Mouse (Mus musculus) forebrain, embryonic 10.5 days (tissue): Measurements from ENCODE around the gene Fxr2. TPM values are rescaled to one million over a fixed set of nuclear protein-coding genes. Genes with fewer than 3 reads are reported as not detected.

Experiments
- DNase-seq: peaks from one replicate; pipeline ENCODE4 v3.0.0-alpha.2; 2017; ENCODE audit warnings: low spot score; ENCODE audit errors: extremely low spot score
- H3K27ac ChIP-seq: fragments of 300-500 bp; sonication (generic); 2 replicates; pipeline ENCODE4 v1.5.1; 2016; ENCODE audit warnings: mild to moderate bottlenecking
- H3K27me3 ChIP-seq: fragments of 300-500 bp; sonication (generic); 2 replicates; pipeline ENCODE4 v1.6.1; 2016; ENCODE audit warnings: mild to moderate bottlenecking; ENCODE audit not compliant: poor library complexity, severe bottlenecking
- H3K36me3 ChIP-seq: fragments of 300-500 bp; sonication (generic); replicated peaks from 2 replicates; pipeline ENCODE4 v1.6.1; 2016; ENCODE audit warnings: mild to moderate bottlenecking, moderate library complexity
- H3K4me1 ChIP-seq: fragments of 300-500 bp; sonication (generic); 2 replicates; pipeline ENCODE4 v1.6.1; 2016
- H3K4me3 ChIP-seq: fragments of 300-500 bp; sonication (generic); 2 replicates; pipeline ENCODE4 v1.5.1; 2016; ENCODE audit warnings: mild to moderate bottlenecking, moderate library complexity
- H3K9me3 ChIP-seq: fragments of 300-500 bp; sonication (generic); 2 replicates; pipeline ENCODE4 v1.6.1; 2016; ENCODE audit warnings: mild to moderate bottlenecking, moderate library complexity
- WGBS: fragments of 180-500 bp; shearing (Covaris S2); methylation state at CpG from one replicate; pipeline ENCODE4 v1.1.7; 2016; 5-methylcytosine and 5-hydroxymethylcytosine counted together
- polyA plus RNA-seq: library from polyadenylated mRNA; unstranded; fragments of >200 nt; fragmentation: Nextera tagmentation; extraction: Ambion mirVana; gene quantifications from 2 replicates; pipeline ENCODE4 v1.2.1, GENCODE M21; 2016

The Fxr2 gene
- polyA plus RNA-seq, 1 experiment from 2014 or later, result 32.5 TPM

DNA sequence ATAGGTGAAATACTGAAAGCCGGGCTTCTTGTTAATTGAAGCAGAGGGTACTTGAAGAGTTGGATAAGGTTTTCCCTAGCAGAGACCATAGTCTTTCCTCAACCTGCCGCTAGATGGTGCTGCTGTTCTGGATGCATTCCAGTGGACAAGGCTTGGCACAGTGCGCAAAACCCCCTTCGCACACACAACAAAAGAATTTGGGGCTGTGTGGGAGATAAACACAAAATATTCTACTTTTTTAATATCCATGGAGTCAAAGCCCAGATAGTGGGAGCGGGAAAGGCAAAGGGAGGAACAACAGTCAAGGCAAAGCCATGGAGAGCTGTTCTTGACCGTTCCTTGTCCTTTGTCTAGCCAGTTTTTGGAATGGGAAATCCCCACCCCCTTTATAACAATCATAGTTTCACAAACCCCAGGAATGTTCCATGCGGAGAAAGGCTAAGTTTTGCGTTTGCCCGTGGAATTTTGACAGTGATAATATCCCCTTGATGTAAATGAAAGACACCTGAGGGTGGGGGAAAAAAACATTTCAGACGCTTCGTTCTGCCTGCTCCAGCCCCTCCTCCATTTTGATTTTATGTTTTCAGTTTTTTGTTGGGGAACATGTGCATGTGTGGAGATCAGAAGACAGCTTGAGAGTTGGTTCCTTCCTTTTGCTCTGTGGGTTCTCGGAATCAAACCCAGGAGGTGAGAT is 50.2 kb downstream of the Fxr2 start:
- no peaks in the 10 kb centered on the region for H3K9me3 ChIP-seq
- 30% methylated on average over 12 of the region's 12 CpGs for WGBS

DNA sequence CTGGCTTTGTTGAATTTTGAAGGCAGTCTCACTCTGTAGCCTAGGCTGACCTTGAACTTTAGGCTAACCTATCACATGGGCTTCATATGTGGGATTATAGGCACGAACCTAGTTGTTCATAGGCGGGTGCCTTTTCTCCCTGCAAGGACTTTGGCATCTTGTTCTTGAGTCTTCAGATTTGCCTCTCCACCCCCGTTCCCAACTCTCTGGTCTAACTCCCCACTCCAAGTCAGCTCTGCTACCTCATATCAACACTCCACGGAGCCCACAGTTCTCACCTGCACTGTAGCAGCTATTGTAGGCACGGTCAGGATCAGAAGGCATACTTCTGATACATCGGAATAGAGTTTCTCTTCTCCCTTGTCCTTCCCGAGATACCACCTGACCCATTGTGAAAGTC is 50.8 kb downstream of the Fxr2 start:
- H3K27ac ChIP-seq, result peak overlapping the region; percentile 91
- H3K4me3 ChIP-seq, result no peak overlapping the region
- 84% methylated on average over 7 of the region's 7 CpGs for WGBS
- peaks cover 21% of the 10 kb centered on the region for H3K36me3 ChIP-seq
- no peak for DNase-seq
- peaks cover 61% of the 10 kb centered on the region for H3K4me1 ChIP-seq
- H3K9me3 ChIP-seq, result no peaks in the 10 kb centered on the region
- 0 out of 2 replicates have a peak, but pooled peaks cover 13% of the 10 kb centered on the region for H3K27me3 ChIP-seq

More for the DNA sequence above, 50.2 kb downstream of the Fxr2 start:
- Histone ChIP-seq H3K27me3 (0 out of 2 replicates have a peak, but pooled peaks cover 13% of the 10 kb centered on the region), H3K27ac (peak overlapping the region; percentile 91), H3K36me3 (peaks cover 26% of the 10 kb centered on the region), H3K4me3 (peak overlapping the region; percentile 70), H3K4me1 (peaks cover 61% of the 10 kb centered on the region)
- peak; percentile 88 for DNase-seq

GRCm38 (mm10) chr11:69684128-69684745 is 51.4 kb downstream of the Fxr2 start:
- no peak for DNase-seq
- WGBS, result 87% methylated on average over 12 of the region's 12 CpGs
- Histone ChIP-seq H3K27me3 (0 out of 2 replicates have a peak, but pooled peaks cover 13% of the 10 kb centered on the region), H3K36me3 (peaks cover 14% of the 10 kb centered on the region), H3K4me1 (peaks cover 61% of the 10 kb centered on the region), H3K27ac (0 out of 2 replicates have a peak overlapping the region, but pooled peaks have one; percentile 91), H3K9me3 (no peaks in the 10 kb centered on the region), H3K4me3 (no peak overlapping the region)

GRCm38 (mm10) chr11:69684936-69685335 is 52.1 kb downstream of the Fxr2 start:
- Histone ChIP-seq H3K4me1 (peaks cover 56% of the 10 kb centered on the region), H3K9me3 (no peaks in the 10 kb centered on the region), H3K36me3 (peaks cover 7% of the 10 kb centered on the region), H3K27me3 (0 out of 2 replicates have a peak, but pooled peaks cover 13% of the 10 kb centered on the region), H3K4me3 (peak overlapping the region; percentile 13; the same call in 1 of the 2 replicates), H3K27ac (peak overlapping the region; percentile 65; the same call in 1 of the 2 replicates)
- 78% methylated on average over 6 of the region's 6 CpGs for WGBS
- no peak for DNase-seq

DNA sequence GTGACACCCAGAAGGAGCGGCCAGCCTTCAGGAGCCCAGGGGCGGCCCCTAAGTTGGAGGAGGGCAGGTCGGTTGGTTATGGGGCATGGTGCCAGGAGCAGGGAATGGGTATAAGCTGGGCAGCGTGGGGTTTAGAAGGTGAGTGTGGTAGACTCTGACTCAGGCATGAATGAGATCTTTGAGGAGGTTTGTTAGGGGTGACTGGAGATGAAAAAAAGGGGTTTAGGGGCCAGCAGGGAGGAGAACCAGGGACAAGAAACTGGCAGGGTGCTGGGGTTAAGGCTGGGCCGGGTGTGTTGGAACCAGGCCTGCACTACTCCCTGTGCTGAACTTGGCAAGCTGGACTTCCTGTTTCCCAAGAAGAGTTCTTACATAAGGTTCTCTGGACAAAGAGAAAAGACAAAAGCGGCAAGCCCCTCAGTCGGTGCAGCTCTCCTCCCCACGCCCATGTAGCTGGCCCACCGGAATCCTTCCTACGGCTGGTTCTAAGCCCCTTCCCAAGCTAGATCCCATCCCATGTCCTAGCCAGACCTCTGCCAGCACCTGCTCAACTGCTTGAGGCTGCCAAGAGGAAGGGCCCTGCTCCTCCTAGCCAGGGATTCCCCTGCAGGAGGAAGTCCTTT is 52.8 kb downstream of the Fxr2 start, which contains the start of gene Tnfsf13:
Gene Tnfsf13, minus strand, starts transcription at position 259 of the 623 bp plus-strand sequence.
- peak within 1 kb of the TSS; percentile 13; the same call in 1 of the 2 replicates for H3K4me3 ChIP-seq
- peak within 1 kb of the TSS; percentile 65 for H3K27ac ChIP-seq
- H3K4me1 ChIP-seq, result peaks cover 49% of the 10 kb centered on the region
- no peaks in the 10 kb centered on the region for H3K36me3 ChIP-seq
- 0 out of 2 replicates have a peak, but pooled peaks cover 13% of the 10 kb centered on the region for H3K27me3 ChIP-seq
- no peak for DNase-seq
- H3K9me3 ChIP-seq, result no peaks in the 10 kb centered on the region
- WGBS, result 65% methylated on average over 10 of the region's 10 CpGs

DNA sequence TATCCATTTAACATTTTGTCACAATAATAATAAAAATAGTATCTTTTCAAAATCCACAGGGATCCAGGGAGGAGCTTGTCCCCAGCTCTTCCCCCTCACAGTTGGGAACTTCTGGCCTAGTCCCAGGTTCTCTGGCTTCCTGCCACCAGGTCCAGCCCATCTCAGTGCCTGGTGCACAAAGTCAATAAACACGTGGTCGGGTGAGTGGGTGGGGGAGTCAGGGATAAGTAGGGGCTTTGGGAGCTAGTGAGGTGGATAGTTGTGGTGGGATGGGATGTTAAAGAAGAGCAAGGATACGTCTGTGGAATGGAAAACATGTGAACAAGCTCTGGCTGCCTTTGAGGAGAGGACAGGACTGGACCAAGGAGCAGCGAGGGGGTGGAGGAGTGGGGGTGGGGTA is 53.6 kb downstream of the Fxr2 start:
- DNase-seq, result no peak
- 26% methylated on average over 4 of the region's 4 CpGs for WGBS
- H3K4me1 ChIP-seq, result peaks cover 42% of the 10 kb centered on the region
- 0 out of 2 replicates have a peak, but pooled peaks cover 13% of the 10 kb centered on the region for H3K27me3 ChIP-seq
- H3K27ac ChIP-seq, result peak overlapping the region; percentile 40; the same call in 1 of the 2 replicates
- H3K36me3 ChIP-seq, result no peaks in the 10 kb centered on the region
- H3K4me3 ChIP-seq, result peak overlapping the region; percentile 10; the same call in 1 of the 2 replicates
- no peaks in the 10 kb centered on the region for H3K9me3 ChIP-seq

DNA sequence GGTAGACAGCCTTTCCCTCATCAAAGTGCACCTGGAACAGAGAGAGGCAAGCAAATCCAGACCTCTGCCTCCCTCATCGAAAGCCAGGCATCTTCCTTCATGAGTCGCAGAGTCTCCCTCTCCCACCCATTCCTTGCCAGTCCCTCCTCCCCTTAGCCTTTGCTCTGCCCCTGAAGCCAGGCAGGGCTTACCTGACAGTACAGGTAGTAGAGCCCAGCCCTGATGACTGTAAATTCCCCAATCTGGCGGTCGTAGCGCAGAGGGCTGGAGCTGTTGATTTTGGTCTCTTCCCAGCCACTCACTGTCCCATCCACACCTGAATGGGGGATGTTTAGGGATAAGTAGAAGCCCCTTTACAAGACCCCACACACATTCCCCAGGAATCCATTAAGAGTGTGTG is 54.3 kb downstream of the Fxr2 start:
- Histone ChIP-seq H3K36me3 (no peaks in the 10 kb centered on the region), H3K4me1 (peaks cover 37% of the 10 kb centered on the region), H3K4me3 (peak overlapping the region; percentile 10; the same call in 1 of the 2 replicates), H3K9me3 (no peaks in the 10 kb centered on the region), H3K27ac (peak overlapping the region; percentile 40; the same call in 1 of the 2 replicates), H3K27me3 (0 out of 2 replicates have a peak, but pooled peaks cover 13% of the 10 kb centered on the region)
- DNase-seq, result no peak
- WGBS, result 64% methylated on average over 5 of the region's 5 CpGs

GRCm38 (mm10) chr11:69689891-69690290 is 57.1 kb downstream of the Fxr2 start:
- H3K36me3 ChIP-seq, result no peaks in the 10 kb centered on the region
- H3K4me1 ChIP-seq, result peaks cover 27% of the 10 kb centered on the region
- DNase-seq, result no peak
- no peak overlapping the region for H3K27ac ChIP-seq
- no peak overlapping the region for H3K4me3 ChIP-seq
- 100% methylated on average over 1 of the region's 1 CpGs for WGBS
- H3K9me3 ChIP-seq, result no peaks in the 10 kb centered on the region
- 0 out of 2 replicates have a peak, but pooled peaks cover 15% of the 10 kb centered on the region for H3K27me3 ChIP-seq

DNA sequence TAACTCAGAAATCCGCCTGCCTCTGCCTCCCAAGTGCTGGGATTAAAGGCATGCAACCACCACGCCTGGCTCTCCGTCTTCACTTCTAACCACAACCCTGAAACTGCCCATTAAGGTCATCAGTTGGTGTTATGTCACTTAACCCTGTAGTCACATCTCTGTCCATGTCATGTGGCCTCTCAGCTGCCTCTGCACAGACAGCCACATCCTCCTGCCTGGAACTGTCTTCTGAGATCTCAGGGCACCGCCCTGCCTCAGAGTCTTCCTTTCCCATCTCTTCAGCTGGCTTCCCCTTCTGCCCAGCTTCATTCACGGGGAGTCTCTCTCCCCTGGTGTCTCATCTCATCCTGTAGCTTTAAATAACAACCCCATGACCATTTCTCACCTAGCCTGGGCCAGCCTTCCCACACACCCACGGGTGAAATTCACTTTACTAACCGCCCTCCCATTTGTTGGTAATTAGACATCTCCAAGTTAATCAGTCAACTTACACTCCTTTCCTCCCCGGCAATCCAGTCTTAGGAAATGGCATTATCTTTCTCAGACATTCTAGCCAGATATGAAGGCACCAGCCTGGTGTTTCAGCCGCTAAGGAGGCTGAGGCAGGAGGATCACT is 59.5 kb downstream of the Fxr2 start:
- peaks cover 19% of the 10 kb centered on the region for H3K4me1 ChIP-seq
- no peak for DNase-seq
- 86% methylated on average over 9 of the region's 9 CpGs for WGBS
- peaks cover 11% of the 10 kb centered on the region; the same call in 1 of the 2 replicates for H3K27me3 ChIP-seq
- no peaks in the 10 kb centered on the region for H3K36me3 ChIP-seq
- H3K27ac ChIP-seq, result no peak overlapping the region
- H3K4me3 ChIP-seq, result no peak overlapping the region
- no peaks in the 10 kb centered on the region for H3K9me3 ChIP-seq

- WGBS, result 87% methylated on average over 6 of the region's 6 CpGs
- no peaks in the 10 kb centered on the region for H3K9me3 ChIP-seq
Measured at GRCm38 (mm10) chr11:69692863-69693262, 60.1 kb downstream of the Fxr2 start.

DNA sequence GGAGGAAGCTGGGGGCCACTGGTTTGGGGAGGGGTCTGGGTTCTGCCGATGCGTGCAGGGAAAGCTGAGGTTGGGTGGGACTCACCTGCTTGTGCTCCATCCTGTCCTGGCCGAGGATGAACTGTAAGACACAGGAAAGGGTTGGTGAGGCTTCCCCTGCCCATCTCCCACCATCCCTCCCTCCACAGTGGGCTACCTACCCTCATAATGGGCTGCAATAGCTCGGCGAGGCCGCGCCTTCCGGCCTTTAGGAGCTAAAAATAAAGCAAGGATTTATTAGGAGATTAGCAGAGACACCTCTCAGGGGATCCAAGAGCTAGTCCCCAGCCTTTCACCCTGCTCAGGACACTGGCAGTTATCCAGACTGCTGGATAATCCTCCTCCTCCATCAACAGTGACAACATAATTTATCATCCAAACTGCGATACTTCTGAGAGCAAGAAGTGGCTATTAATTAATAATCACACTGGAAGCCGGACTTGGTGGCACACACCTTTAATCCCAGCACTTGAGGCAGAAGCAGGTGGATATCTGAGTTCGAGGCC is 60.7 kb downstream of the Fxr2 start:
- Histone ChIP-seq H3K27ac (no peak overlapping the region), H3K27me3 (peaks cover 11% of the 10 kb centered on the region; the same call in 1 of the 2 replicates), H3K9me3 (no peaks in the 10 kb centered on the region), H3K4me3 (no peak overlapping the region), H3K36me3 (no peaks in the 10 kb centered on the region), H3K4me1 (peaks cover 19% of the 10 kb centered on the region)
- WGBS, result 67% methylated on average over 11 of the region's 11 CpGs
- no peak for DNase-seq

More at GRCm38 (mm10) chr11:69692863-69693262, 60.1 kb downstream of the Fxr2 start:
- Histone ChIP-seq H3K27ac (no peak overlapping the region), H3K4me1 (peaks cover 19% of the 10 kb centered on the region), H3K36me3 (no peaks in the 10 kb centered on the region), H3K4me3 (no peak overlapping the region), H3K27me3 (peaks cover 11% of the 10 kb centered on the region; the same call in 1 of the 2 replicates)
- no peak for DNase-seq

GRCm38 (mm10) chr11:69695046-69695360 is 62.2 kb downstream of the Fxr2 start:
- 24% methylated on average over 6 of the region's 6 CpGs for WGBS
- Histone ChIP-seq H3K27me3 (peaks cover 11% of the 10 kb centered on the region; the same call in 1 of the 2 replicates), H3K27ac (peak overlapping the region; percentile 87), H3K36me3 (no peaks in the 10 kb centered on the region), H3K4me1 (peaks cover 19% of the 10 kb centered on the region), H3K4me3 (peak overlapping the region; percentile 62), H3K9me3 (no peaks in the 10 kb centered on the region)
- DNase-seq, result no peak
